Mouse (Mus musculus) adipocyte (in vitro differentiated cells): Measurements from ENCODE around the gene Gbp2b.
A peak's percentile ranks its signal among the peaks of the same experiment; 100 is the strongest.
"Not testable (repeated sequence)": the region's sequence is repeated elsewhere in the genome, so short reads cannot be mapped to it uniquely, and the experiment has no call there.

Experiments used
- DNase-seq: peaks from one replicate; pipeline ENCODE4 v3.0.0-alpha.2; 2016; ENCODE audit warnings: low spot score

The Gbp2b gene

DNA sequence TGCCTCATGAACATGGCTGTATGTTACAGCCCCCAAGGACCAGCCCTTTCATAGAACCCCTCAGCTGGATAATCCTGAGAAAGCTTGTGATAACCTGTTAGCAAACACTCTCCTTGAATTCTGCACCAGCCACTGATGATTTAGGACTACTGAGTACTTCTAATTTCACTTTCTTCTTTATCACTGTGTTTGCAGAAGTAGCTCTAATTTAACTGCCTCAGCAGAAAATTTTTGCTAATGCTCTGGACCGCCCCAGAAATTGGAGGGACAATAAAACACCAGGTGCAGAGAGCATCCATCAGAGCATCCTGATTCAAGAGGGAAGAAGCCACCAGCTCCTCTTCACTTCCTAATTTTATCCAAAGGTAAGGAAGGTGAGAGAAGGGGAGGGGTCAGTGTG is at the start of gene Gbp2b:
TSS of gene Gbp2b (plus strand) at position 301 of the 400 bp plus-strand sequence.
- DNase-seq: no peak

DNA sequence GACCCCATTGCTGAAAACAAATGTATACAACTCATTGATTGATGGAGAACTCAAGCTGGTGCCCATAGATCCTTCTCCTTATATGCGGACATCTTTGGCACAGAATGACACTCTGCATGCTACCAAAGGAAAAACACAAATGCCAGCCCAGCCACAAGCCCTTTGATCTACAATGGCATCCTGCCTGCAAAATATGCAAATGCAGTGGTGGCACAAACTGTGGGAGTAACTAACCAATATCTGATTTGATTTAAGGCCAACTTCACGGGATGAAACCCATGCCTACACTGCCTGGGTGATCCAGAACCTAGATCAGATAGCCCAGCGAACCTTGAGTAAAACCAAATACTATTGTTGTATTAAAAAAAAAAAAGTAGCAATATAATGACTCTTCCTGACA is 48.0 kb upstream of the Gbp2b start:
- peak; percentile 32 for DNase-seq

DNA sequence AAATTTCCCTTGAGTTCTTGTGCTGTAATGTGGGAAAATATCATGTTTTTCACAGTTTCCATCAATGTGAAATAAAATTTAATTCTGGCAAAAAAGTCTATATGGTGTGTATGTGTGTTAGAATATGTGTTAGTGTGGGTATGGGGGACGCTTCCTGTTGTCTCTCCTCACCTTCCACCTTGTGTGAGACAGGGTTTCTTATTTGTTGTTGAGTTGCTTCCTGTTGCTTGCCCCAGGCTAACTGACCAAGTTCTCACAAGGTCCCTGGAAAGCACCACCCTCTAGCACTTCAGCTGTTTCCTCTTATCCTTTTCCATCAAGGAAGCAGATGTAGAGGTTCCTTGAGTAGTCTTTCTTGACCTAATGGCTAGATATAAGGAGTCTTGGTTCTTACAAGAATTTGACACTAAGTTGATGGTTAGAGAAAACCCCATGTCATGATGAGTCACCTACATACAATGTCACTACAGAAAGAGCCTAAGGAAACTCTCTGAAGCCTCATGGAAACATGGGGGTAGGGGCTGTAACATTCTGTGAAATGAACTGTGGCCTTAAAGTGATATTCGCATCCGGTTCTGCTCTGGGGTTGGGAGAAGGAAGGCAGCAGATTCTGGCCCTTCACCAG is 44.5 kb upstream of the Gbp2b start:
- no peak for DNase-seq

DNA sequence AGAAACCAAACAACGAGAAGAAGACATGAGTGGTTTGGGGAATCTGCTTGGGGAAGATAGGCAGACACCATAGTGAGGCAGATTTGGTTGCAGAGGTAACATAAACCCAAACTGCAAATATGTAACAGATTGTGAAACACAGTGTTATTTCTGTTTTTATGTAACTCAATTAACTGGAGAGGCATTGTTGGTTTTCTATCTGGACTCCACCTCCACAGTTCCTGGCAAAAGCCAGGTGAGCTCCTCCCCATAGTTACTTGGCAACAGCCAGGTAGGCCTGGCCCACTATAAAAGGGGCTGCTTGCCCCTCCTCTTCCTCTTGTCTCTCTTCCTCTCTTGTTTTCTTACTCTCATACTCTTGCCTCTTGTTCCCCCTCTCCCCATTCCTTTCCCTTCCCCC is 40.0 kb upstream of the Gbp2b start:
- no peak for DNase-seq

DNA sequence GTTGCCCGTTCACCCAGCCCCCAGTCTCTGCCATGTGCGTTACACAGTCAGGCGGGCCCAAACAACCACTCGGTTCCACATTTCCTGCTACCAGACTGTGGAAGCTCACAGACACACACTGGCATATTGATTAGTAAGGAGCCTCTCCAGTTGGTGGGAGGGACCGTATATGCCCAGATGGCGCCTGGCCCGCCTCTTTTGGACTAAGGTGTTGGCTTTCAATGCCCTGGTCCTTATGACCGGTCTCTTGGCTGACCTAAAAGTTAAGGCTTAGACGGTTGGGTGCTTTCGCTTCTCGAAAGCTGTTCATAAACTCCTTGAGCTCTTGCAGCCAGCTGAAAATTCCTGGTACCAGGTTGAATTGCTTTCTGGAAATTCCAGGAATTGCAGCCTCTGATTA is 39.0 kb upstream of the Gbp2b start:
- DNase-seq: no peak

DNA sequence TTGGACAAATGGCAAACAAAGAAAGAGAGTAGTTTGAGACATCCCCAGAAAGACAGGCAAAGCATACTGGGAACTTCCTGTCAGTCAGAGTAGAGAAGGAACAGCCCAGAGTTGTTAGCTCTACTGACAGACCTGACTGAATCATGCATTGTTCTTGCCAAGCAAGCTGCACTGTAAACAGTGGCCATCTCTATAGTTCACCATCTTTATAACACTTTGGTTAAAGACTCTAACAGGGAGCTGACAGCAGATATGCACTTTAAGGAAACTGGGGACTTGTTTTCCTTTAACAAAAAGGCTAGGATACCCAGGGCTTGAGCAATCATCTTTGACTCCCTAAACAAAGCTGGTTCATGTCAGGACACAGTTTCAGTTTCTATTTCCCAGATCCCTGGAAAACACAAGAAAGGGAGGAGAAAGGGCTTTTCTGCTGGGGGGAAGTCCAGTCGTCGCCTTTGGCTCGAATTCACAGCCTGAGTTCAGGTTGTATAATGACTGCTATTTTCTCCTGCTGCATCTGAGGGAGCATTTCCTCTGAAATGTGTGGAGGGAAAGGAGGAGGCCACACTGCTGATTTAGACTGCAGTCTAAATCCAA is 34.9 kb upstream of the Gbp2b start, which contains the start of gene Gbp3:
TSS of gene Gbp3 (plus strand) at position 395 of the 597 bp plus-strand sequence.
- DNase-seq: peak; percentile 96

DNA sequence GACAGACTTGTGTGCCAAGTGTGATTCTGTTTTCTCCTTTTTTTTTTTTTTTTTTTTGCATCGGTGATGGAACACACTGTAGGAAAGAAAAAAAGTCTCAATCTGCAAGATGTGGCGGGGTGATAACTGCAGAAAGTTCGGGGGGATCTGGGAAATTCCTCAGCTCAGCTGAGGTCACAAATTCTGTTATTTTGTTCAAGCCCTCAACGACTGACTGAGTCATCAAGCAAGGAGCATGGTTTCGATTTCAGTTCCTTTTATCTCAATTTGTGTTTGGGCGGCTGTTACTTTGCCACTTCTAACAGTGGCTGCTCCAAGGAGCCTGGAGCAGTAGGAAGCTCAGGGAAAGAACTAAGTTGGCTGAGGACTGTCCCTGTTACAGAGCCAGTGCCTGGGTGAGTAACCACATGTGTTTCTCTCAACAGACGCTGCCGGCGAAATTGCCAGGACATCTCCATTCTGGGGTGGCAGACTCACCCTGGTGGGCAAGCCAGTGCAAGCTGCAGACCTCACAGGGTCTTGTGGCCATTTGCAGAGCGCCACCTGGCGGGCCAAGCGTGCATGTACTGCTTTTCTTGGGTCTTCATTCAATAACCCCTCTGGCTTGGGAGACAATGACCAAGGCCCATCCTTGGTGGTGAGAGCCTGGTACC is 34.2 kb upstream of the Gbp2b start:
- DNase-seq: peak; percentile 91

DNA sequence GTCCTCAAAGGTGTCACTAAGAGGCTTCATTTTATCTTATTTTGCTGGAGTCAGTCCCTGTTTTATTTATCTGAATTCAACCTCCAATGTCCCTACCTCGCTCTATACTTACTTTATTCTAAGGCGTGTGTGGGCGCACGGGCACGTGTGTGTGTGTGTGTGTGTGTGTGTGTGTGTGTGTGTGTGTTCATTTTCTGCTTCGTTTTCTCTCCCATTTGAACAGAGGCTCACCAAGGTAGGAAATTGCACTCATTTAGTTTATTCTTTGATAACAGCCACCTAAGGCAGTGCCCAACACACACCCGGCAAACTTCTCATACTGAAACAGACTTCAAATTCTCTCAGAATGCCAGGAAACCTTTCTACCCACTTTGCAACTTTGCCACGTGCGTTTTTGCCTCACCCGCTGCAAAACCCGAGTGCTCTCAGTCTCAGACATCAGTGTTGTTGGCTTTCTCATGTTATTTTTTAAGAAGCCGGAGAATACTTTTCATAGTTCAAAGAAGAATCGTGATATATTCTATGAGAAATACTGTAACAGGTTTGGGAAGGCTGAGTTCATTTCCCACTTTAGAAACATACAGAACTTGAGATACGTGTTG is 33.5 kb upstream of the Gbp2b start:
- DNase-seq: no peak

DNA sequence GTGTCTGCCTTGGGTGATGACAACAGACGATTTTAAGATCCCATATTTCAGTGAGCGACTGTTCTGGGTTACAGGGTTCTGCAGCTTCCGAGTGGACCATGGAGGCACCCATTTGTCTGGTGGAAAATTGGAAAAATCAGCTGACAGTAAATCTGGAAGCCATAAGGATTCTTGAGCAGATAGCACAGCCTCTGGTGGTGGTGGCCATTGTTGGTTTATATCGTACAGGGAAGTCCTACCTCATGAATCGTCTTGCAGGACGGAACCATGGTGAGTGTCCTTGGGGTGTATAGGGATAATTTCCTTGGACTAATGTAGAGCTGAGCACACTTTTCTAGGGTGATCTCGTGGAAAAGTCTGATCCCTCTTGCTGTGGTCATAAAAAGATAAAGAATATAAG is 33.0 kb upstream of the Gbp2b start:
- DNase-seq: no peak

DNA sequence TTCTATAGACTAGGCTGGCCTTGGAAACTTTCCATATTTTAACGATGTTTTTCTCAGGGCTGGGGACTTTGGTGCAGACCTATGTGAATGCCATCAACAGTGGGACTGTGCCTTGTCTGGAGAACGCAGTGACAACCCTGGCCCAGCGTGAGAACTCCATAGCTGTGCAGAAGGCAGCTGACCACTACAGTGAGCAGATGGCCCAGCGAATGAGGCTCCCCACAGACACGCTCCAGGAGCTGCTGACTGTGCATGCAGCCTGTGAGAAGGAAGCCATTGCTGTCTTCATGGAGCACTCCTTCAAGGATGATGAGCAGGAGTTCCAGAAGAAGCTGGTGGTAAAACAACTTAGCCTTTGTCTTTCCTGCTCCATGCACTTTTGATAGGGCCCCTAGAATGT is 27.2 kb upstream of the Gbp2b start:
- not testable (repeated sequence) for DNase-seq

DNA sequence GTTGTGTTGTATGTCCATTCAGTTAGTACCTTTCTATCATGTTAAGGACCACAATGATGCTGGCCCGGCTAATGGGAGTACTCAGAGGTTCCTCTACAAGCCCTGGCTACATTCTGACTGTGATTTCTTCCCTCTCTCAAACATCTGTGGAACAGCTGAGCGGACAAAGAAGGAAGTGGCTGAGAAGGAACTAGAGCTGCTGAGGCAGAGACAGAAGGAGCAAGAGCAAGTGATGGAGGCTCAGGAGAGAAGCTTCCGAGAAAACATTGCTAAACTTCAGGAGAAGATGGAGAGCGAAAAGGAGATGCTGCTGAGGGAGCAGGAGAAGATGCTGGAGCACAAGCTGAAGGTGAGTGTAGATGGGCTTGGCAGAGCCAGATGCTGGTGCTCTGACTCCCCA is 23.9 kb upstream of the Gbp2b start:
- DNase-seq: no peak

DNA sequence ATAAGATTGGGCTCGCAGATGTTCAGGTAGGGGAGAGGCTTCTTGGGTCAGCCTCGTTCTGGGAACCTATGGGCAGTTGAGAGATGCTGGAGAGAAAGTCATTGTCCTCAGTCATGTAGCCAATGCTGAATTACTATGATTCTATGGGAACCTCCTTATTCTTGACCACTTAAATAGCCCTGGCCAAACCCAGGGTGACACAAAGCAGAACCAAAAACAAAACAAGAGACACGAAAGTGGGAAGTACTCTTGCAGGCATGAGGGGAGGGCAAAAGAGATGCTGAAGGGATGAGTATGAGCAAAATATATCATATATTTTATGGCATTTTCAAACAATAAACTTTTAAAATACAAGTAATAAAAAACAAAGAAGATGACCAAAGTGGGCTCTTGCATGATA is 17.5 kb upstream of the Gbp2b start:
- no peak for DNase-seq

DNA sequence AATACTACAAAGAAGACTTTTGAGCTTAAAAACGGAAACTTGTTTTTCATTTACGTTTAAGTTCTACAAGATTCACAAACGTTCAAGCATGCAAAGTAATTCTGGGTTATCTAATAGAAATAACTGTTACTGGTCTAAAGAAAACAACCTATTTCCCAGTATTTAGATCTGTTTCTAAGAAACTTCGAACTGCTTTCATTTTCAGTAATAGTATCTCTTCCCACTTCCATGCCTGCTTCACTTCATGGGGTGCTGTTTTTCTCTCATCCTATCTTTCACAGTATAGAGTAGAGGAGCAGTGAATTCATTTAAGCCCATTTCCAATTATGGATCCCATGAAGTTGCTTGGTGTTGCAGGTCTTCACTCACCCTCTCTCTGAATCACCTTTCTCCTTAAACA is 16.3 kb upstream of the Gbp2b start:
- DNase-seq: no peak

DNA sequence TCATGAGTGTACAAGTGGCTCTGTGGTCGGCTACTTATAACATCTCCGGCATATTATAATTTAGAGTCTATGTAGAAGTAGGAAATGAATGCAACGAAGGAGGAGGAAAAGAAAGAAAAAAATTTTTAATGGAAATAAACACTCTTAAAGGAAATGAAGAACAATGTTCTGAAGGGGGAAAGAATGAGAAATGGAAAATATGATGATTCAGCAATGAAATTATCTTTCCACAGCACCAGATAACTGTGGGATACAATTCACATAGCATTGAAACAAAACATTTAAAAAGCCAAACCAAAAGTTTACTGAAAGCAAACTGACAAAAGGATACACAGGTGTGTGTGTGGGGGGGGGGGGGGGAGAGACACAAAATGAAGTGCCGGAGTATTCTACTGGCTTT is 11.6 kb upstream of the Gbp2b start:
- no peak for DNase-seq

DNA sequence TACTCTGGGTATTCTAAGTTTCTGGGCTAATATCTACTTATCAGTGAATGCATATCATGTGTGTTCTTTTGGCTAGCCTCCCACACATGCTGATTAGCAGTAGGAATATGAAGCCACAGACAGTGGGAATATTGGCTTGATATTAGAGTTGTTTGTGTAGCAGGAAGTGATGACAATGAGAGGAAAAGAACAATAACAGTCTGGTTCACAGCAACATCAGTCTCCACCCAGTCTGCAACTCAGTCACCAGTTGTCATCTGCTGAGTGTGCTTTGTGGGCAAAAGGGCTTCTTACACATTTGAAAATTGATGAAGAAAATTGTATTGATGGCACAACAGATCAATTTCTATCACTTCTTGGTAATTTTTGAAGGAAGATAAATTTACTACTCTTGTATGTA is 7.3 kb upstream of the Gbp2b start:
- no peak for DNase-seq

DNA sequence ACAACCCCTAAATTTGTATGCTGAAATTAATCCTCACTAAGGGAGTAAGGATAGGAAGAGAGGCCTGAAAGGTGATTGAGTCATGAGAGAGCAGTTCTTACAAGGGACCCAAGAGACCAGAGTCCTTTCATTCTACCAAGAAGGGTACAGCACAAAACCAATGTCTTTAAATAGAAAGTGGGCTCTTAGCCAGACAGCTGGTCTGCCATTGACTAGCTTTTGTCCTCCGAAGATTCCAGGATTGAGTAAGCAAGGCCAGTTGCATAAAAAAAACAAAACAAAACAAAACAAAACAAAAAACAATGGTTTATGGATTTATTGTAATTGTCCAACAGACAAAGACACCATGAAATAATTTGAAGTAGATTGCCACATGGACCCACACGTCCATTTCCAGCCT is 5.8 kb upstream of the Gbp2b start:
- peak; percentile 51 for DNase-seq

DNA sequence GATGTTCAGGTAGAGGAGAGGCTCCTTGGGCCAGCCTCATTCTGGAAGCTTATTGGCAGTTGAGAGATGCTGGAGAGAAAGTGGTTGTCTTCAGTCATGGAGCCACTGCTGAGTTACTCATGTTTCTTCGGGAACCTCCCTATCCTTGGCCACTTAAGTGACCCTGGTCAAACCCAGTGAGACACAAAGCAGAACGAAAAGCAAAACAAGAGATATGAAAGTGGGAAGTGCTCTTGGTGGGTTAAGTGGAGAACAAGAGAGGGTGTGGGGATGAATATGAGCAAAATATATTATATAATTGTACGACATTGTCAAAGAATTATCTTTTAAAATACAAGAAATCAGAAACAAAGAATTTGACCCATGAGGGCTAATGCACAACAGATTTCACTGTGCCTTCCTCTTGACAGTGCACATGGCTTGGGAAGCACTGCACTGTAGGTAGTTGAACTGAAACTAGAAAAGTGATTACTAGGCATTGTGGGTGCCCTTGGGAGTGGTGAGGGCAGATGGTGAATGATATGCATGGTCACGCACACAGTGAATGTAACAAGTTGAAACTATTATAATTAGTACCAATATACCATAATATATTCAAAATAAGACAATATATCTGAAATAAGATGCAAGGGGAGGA is 4.1 kb upstream of the Gbp2b start:
- DNase-seq: no peak

DNA sequence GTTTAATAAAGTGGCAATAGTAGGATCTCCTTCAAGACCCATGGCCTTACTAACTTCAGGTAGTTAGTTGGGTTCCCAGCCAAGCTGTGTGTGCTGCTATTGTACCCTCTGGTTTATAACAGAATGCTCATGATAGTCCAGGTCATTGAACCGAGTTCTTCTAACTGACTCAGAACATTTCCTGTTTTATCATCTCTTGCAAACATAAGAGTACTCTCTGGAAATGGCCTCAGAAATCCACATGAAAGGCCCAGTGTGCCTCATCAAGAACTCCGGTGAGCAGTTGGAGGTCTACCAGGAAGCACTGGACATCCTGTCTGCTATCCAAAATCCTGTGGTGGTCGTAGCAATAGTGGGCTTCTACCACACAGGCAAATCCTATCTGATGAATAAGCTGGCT is 3.3 kb downstream of the Gbp2b start:
- DNase-seq: no peak

DNA sequence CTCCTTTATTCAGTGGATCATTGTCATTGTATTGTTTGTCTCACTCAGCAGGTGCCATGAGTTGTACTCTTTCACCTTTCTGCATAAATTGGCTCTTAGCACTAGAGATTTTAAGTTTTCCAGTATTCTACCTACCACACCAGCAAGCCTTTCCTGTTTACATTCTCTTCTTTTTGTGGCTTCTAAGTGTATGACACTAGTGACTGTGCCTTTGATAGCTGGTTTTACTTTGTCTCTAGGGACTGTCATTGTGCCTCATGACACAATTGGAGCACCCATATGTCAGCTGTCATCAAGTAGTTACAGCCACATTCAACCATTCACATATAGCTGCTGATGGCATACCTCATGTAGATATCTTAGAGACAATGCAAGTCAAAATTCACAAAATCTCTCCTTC is 7.0 kb downstream of the Gbp2b start:
- DNase-seq: no peak

DNA sequence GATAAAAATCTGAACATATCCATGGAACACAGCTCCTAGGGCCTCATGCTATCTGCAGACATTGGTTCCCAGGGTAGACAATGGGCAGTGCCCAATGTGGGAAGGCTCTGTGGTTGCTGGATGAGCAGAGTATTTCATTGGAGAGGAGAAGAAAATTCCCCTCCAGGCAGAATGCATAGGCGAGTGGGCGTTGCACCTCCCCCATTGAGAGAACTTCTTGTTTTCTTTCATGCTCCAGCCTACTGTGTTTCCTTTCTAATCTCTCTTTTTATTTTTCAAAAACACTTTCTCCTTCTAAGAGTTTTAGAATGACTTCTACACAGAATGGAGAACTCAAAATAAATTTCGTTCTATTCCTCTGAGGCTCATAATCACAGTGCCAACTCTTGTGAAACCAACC is 24.0 kb downstream of the Gbp2b start:
- DNase-seq: no peak

DNA sequence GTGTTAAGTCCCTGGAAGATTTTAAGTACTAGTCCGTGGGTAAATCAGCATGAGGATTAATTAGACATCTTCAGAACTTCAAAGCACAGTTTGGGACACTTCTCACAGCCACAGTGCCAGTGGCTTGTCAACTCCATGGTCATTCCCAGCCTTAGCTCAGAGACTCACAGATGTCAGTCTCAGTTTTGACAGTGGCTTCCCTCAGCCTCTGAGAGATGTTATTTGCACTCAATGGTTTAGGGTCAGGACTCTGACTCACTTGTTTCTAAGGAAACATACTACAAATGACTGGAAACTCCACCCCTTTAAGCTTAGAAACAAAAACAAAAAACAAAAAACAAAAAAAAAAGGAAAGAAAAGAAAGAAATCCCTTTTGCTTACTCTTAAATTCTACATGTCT is 25.0 kb downstream of the Gbp2b start:
- peak; percentile 79 for DNase-seq

DNA sequence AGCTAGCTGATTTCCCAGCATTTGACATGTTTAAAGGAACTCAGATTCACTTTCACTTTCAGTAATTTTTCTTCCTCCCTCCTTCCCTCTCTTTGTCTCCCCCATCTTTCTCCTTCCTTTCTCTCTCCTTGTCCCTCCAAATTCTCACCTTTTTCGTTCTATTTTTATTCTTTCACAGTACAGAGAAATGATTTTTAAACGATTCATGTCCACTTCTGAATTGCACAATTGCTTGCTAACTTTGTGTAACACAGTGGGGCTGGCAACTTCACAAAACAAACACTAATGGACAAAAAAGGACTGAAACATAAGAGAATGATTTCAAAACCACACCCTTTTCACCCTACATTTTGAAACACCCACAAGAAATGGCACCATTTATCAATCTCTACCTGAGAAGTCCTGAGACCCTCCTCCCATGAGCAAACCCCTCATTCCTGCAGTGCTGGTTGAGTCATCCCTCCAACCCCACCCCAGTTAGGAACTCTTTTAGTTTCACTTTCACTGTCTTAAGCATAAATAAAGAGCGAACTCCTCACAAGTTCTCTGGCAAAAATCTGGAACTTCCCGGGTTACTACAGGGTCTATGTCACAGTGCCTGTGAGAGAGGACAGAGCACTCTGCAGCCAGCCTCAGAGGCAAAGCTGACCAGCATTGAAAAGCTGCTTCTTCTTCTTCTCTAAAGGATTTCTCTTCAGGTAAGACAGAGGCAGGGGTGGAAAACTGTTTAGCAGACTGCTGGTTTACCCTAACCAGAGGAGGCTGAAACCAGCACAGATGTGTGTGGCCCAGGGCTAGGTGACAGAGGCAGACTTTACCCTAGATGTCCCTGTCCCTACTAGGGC is 25.7 kb downstream of the Gbp2b start, which contains the start of gene Gbp2:
TSS of gene Gbp2 (plus strand) at position 492 of the 845 bp plus-strand sequence.
- DNase-seq: peak; percentile 99
